13 mouse cellular contexts compared by ENCODE assay signal in the genomic region with DNA sequence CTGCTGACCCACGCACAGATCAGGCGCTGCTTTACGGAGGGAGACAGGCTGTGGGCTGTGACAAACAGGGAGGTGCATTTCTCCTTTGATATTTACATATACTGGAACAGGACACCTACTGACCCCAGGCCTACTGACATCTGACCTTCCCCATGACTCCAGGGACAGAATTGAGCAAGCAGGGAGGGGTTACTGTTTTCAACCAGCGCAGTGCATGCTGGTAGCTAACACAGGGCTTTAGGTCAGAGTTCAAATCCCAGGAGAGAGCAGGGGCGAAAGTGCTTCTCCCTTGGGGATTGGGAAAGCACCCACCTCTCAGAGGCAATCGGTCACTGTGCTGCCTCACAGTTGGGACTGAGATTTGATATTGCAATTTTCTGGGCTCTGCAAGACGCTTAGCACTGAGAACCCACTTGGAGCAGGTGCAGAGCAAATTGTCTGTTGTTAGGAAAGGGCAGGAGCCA.
DNase-seq lines count a peak whose midpoint lies in the region; ATAC-seq lines count a peak whose summit lies in the region.
"Had no signal": no experiment of that assay in that cellular context is flagged by ENCODE, and none has a peak within 500 bp of the region (broad histone marks: within the 10 kb centered on the region; RNA-seq: fewer than 3 reads in every experiment).

No protein-coding gene starts in this region.

- peak; percentile 61; the same call in 1 of the 2 replicates for ATAC-seq in midbrain, embryonic 11.5 days (ENCODE audit: low FRiP score)
- ATAC-seq in granulocyte monocyte progenitor cell, adult 5-6 weeks (replicated peaks; ENCODE audit: poor library complexity, severe bottlenecking), result no peak

- no peaks in the 10 kb centered on the region for H3K9me3 ChIP-seq in midbrain, embryonic 11.5 days (ENCODE audit: control insufficient read depth, low read length)
- no peaks in the 10 kb centered on the region for H3K9me3 ChIP-seq in midbrain, embryonic 10.5 days (replicated peaks)
- H3K9me3 ChIP-seq: hindbrain, embryonic 15.5 days had no signal

- no peaks in the 10 kb centered on the region for H3K27me3 ChIP-seq in midbrain, embryonic 11.5 days (ENCODE audit: control insufficient read depth, insufficient read depth, low read length)
- no peaks in the 10 kb centered on the region; the same call in 1 of the 2 replicates for H3K27me3 ChIP-seq in midbrain, embryonic 10.5 days (ENCODE audit: low read depth, poor library complexity, severe bottlenecking)
- H3K27me3 ChIP-seq: hindbrain, embryonic 15.5 days had no signal

- WGBS in midbrain, embryonic 11.5 days, result 56% methylated on average over 7 of the region's 7 CpGs
- 55% methylated on average over 7 of the region's 7 CpGs for WGBS in midbrain, embryonic 10.5 days

- no peak overlapping the region for H3K27ac ChIP-seq in midbrain, embryonic 11.5 days (ENCODE audit: low read depth, low read length)
- no peak overlapping the region for H3K27ac ChIP-seq in midbrain, embryonic 10.5 days (replicated peaks)
- H3K27ac ChIP-seq: heart, adult 2 months; hindbrain, embryonic 15.5 days had no signal

- H3K36me3 ChIP-seq in midbrain, embryonic 11.5 days (ENCODE audit: control insufficient read depth, insufficient read depth, low read length), result no peaks in the 10 kb centered on the region
- no peaks in the 10 kb centered on the region for H3K36me3 ChIP-seq in midbrain, embryonic 10.5 days
- H3K36me3 ChIP-seq: hindbrain, embryonic 15.5 days had no signal

- DNase-seq in adrenal gland, adult 2 months, result peak; percentile 47
- DNase-seq in adrenal gland, adult 18-20 months (ENCODE audit: low spot score in 2 of 2), result no peak
- DNase-seq in midbrain, embryonic 11.5 days (ENCODE audit: low spot score, missing footprints), result peak; percentile 89
- no peak for DNase-seq in midbrain, embryonic 10.5 days (ENCODE audit: low spot score)
- DNase-seq in embryo, embryonic 10.5 days (ENCODE audit: low spot score), result peak; percentile 32
- peak; percentile 38 for DNase-seq in mesoderm, embryonic 11.5 days (ENCODE audit: low read depth, low spot score)
- DNase-seq in spleen, postnatal 10 days (ENCODE audit: low spot score in 2 of 2), result no peak
- DNase-seq: cerebellum, postnatal 36 days; spleen, adult 18-20 months; thymus, postnatal 14 days had no signal

- no peak overlapping the region for H3K9ac ChIP-seq in midbrain, embryonic 11.5 days (ENCODE audit: low read length)
- H3K9ac ChIP-seq: hindbrain, embryonic 15.5 days had no signal

- H3K4me2 ChIP-seq in midbrain, embryonic 11.5 days, result no peak overlapping the region
- H3K4me2 ChIP-seq: hindbrain, embryonic 15.5 days had no signal

- peaks cover 6% of the 10 kb centered on the region; the same call in 1 of the 2 replicates for H3K4me1 ChIP-seq in midbrain, embryonic 11.5 days (ENCODE audit: control insufficient read depth, insufficient read depth, low read length)
- peaks cover 32% of the 10 kb centered on the region for H3K4me1 ChIP-seq in midbrain, embryonic 10.5 days

- no peak overlapping the region for H3K4me3 ChIP-seq in midbrain, embryonic 11.5 days (ENCODE audit: low read depth, low read length)
- no peak overlapping the region for H3K4me3 ChIP-seq in midbrain, embryonic 10.5 days
- H3K4me3 ChIP-seq: heart, adult 2 months; hindbrain, embryonic 15.5 days had no signal

Comparison
In these comparisons a context has a peak if more than half of its experiments do, and no peak if none do; other contexts are left out.
1. DNase-seq: peak in adrenal gland, adult 2 months (single experiment), midbrain, embryonic 11.5 days (single experiment), embryo, embryonic 10.5 days (single experiment) and mesoderm, embryonic 11.5 days (single experiment); none in adrenal gland, adult 18-20 months (0 of 2), midbrain, embryonic 10.5 days (single experiment) and spleen, postnatal 10 days (0 of 2).